15 mouse cellular contexts compared by ENCODE assay signal in genomic region chr6:101103506-101103905, GRCm38 (mm10).
"Had no signal": no experiment of that assay in that cellular context is flagged by ENCODE, and none has a peak within 500 bp of the region (broad histone marks: within the 10 kb centered on the region; RNA-seq: fewer than 3 reads in every experiment).

No protein-coding gene starts in this region.

- H3K4me1 ChIP-seq: liver, embryonic 12.5 days; liver, embryonic 15.5 days had no signal

- H3K27ac ChIP-seq: hindbrain, postnatal 0 days; kidney, postnatal 0 days; limb, embryonic 12.5 days; limb, embryonic 15.5 days; liver, embryonic 12.5 days; liver, embryonic 15.5 days had no signal

- H3K9ac ChIP-seq: limb, embryonic 12.5 days; limb, embryonic 15.5 days; liver, embryonic 12.5 days; liver, embryonic 15.5 days had no signal

- H3K9me3 ChIP-seq: limb, embryonic 12.5 days; limb, embryonic 15.5 days; liver, embryonic 12.5 days; liver, embryonic 15.5 days had no signal

- H3K4me2 ChIP-seq: limb, embryonic 12.5 days; limb, embryonic 15.5 days; liver, embryonic 12.5 days; liver, embryonic 15.5 days; midbrain, embryonic 11.5 days had no signal

- DNase-seq: left cerebral cortex, postnatal 4 days; lung, adult 2 months; lung, postnatal 14 days; lung, postnatal 4 days; midbrain, embryonic 14.5 days; thymus, adult 18-20 months; thymus, postnatal 36 days had no signal

- H3K36me3 ChIP-seq: limb, embryonic 12.5 days; limb, embryonic 15.5 days; liver, embryonic 12.5 days; liver, embryonic 15.5 days had no signal

- ATAC-seq: hindbrain, postnatal 0 days; inflammation-experienced regulatory T-cells, adult 6 months; liver, embryonic 12.5 days had no signal

- H3K27me3 ChIP-seq: limb, embryonic 15.5 days; liver, embryonic 12.5 days; liver, embryonic 15.5 days had no signal

- H3K4me3 ChIP-seq: limb, embryonic 12.5 days; limb, embryonic 15.5 days; liver, embryonic 12.5 days; liver, embryonic 15.5 days had no signal
